Mouse (Mus musculus): ENCODE results near the gene Bcs1l.
A peak's percentile ranks its signal among the peaks of the same experiment; 100 is the strongest.

Gene Bcs1l

GRCm38 (mm10) chr1:74587773-74588445 lies at the start of gene Bcs1l, which contains the start of gene Zfp142:
Gene Bcs1l (plus strand): TSS chr1:74588289.
Gene Zfp142 (minus strand): TSS chr1:74588246.
- DNase-seq (ENCODE audit: low read depth, low spot score) = peak; percentile 99

- no peak for DNase-seq (ENCODE audit: low read depth, low spot score)
Observed at GRCm38 (mm10) chr1:74538650-74539049, 49.4 kb upstream of the Bcs1l start.

DNA sequence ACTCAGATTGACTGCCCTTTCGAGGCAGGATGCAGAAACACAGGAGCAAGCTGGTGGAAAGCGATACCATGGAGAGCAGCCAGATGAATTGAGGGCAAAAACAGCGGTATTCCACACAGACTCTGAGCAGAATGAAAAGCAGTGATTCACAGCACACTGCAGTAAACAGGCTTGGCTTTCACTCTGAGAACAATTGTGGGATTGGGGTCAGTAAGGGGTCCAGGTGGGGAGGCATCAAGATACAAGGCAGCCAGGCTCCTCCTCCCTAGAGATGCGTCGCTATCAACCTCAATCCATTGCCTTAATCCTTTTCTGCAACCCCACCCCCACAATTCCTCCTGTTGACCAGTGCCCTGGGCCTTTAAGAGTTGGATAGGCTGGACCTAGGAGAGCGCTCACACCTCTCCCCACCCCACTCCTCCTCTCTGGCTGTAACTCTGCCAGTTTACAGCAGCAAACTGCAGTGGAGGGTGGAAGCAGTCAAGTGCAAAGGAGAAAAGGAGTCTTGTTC lies 45.6 kb upstream of the Bcs1l start, which contains the start of gene Plcd4:
Plcd4 (plus strand) TSS at position 438 of the 511 bp plus-strand sequence.
- DNase-seq (ENCODE audit: low read depth, low spot score) = peak; percentile 14

DNA sequence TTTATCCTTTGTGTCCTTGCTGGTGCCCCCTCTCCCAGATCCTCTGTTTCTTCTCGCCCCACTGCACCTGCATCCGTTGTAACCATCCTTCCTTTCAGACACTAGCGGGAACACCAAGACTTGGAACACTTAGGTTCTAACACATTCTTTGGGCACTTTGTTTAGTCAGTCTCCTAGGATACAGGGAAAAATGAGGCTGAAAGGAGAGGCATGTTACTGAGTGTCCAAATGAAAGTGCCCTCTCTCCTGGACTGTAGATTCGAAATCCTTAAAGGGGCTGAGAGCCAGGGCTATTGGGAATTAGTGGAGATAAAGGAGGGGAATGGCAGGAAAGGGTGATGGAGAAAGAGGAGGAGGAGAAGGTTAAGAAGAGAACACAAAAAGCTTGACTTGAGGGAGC lies 43.9 kb upstream of the Bcs1l start, which contains the start of gene Usp37:
Usp37 (minus strand) TSS at position 101 of the 400 bp plus-strand sequence.
- no peak for DNase-seq (ENCODE audit: low read depth, low spot score)

DNA sequence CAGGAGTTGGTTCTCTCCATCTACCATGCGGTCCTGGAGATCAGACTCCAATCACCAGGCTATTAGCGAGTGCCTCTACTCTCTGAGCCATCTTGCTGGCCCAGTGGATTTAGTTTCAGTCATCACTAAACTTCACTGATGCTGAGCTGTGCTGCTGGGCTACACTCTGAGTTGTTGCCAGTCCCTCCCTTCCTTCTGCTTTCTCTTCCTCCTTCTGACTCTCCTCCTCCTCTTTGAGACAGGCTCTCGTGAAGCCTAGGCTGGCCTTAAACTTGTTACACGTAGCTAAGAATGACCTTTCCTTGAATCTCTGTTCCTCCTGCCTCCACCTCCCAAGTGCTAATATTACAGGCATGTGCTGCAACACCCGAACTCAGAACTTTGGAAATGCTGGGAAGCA lies 29.0 kb upstream of the Bcs1l start:
- no peak for DNase-seq (ENCODE audit: low read depth, low spot score)

DNA sequence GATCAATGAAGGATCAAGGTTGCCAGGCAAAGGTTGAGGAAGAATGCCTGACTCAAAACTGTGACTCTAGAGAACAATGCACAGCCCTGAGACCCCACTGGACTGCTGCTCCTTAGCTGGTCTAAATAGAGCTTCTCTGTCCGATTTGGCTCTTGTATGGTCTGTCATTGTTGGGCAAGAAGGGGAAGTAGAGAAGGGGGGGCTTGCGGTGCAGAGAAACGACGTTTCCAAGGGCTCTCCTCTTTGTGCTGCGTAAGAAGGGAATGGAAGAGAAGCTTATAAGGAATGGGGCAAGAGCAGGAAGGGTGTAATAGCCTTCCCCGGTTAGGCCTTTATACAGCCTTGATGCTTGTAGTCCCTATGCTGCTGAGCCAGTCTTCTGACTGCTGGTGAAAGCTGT lies 22.3 kb upstream of the Bcs1l start:
- no peak for DNase-seq (ENCODE audit: low read depth, low spot score)

DNA sequence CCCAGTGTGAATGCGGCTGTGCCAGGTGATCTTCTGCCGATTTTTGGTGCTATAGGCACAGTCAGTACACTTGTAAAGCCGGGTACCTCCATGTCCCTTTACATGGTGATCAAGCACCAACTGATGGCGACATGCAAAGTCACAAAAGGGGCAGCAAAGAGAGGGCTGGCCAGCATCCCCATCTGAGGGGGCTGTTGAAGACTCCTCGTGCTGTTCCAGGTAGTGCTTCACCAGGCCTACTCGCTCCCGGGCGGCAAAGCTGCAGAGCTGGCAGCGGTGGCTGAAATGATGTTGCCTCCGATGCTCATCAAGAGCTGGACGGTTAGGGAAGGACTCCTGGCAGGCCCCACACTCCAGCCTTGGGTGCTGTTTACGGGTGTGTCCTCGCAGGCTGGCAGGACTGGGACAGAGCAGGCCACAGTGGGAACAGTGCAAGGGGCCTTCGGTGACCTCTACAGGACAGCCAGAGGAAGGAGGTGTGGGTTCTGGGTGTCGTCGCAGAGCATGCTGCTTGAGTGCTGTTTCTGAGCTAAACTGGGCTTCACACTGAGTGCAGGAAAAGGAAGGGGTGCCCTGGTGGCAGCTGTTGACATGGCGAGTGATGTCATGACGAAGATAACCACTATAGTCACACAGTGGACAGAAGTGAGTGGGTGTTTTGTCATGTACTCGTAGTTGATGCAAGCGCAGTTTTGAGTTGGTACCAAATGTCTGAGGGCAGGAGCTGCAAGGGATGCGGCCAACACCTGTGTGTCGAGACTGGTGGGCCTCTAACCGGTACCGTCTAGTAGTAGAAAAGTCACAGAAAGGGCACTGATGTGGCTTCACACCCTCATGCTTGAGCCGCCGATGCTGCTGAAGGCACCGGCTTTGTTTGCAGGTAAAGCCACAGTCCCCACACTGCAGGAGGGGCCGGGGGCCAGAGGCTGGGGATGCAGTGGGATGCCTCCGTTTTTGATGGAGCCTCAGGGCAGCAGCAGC lies 18.1 kb upstream of the Bcs1l start:
- DNase-seq (ENCODE audit: low read depth, low spot score) = no peak

- DNase-seq (ENCODE audit: low read depth, low spot score) = no peak
Observed at GRCm38 (mm10) chr1:74582621-74583020, 5.5 kb upstream of the Bcs1l start.

GRCm38 (mm10) chr1:74584616-74585398 lies 3.3 kb upstream of the Bcs1l start:
- no peak for DNase-seq (ENCODE audit: low read depth, low spot score)

- DNase-seq (ENCODE audit: low read depth, low spot score) = no peak
Observed at GRCm38 (mm10) chr1:74587233-74587772, 786 bp upstream of the Bcs1l start.

DNA sequence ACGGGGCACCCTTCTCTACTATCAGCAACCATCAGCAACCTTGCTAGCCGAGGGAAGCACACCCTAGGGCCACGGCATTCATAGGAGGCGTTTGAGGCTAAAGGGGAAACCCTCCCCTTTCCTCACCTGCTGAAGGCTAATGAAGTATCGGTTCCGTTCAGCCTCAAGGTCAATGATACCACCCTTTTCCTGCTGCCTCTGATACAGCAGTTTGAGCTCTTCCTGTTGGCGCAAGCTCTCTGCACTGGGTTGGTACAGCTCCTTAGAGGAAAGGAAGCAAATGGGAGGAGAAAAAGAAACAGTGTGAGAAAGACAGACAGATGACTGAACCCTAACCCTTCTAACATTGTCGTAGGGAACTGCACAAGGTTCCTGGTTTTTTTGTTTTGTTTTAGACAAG lies 6.3 kb downstream of the Bcs1l start:
- no peak for DNase-seq (ENCODE audit: low read depth, low spot score)

DNA sequence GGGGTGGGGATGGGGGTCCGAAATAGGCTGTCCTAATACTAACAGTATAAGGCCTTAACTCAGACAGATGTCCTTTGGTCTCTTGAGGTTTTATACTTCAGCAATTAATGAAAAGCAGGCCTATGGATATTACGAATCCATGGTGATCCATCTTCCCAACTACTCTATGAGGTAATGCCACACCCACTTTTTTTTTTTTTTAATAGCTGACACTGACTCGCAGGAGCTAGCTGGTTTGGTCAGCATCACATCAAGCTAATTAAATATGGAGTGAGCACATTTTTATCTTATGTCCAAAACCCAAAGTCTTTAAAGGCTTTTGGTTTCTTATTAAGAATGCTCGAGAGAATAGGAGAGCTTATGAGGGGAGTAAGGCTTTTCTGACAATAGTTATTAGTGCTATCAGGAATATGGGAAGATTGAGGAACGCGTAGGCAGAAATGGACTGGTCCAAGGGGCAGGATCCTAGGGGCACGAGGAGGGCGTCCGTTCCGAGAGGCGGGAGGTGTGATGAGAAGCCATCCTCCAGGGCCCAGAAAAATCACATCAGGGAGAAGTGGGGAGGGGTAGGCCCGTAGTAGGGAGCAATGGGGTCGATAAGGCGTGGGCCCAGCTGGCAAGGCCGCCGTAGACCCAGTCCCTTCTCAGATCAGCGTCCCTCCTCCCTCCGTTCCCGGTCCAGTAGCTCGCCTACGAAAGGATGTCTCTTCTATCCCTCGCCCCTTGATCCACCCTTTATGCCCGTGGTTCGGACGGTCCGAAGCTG lies 12.6 kb downstream of the Bcs1l start:
- no peak for DNase-seq (ENCODE audit: low read depth, low spot score)

GRCm38 (mm10) chr1:74601267-74601962 lies 13.3 kb downstream of the Bcs1l start, which contains the start of the genes Rnf25 and Stk36:
Gene Rnf25 (minus strand): TSS chr1:74601397.
Gene Stk36 (plus strand): TSS chr1:74601445.
- DNase-seq (ENCODE audit: low read depth, low spot score) = peak; percentile 82

- DNase-seq (ENCODE audit: low read depth, low spot score) = no peak
Observed at GRCm38 (mm10) chr1:74624183-74624582, 36.1 kb downstream of the Bcs1l start.

DNA sequence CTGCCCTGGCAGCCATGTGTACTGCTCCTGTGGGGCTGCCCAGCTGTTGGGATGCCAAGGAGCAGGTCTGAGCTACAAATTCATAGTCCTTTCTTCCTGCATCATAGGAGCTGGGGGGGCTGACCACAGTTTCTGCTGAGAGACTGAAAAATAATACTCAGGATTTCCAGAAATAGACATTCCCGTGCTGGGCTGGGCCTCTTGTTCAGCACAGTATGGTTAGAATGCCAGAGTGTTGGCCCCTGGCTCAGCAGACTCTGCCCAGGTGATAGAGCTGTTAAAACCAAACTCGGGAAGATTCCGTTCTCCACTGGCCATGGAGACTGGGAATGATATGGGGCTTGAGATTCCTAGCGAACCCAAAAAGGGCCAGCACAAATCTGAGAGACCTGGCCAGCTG lies 38.0 kb downstream of the Bcs1l start:
- DNase-seq (ENCODE audit: low read depth, low spot score) = no peak

- no peak for DNase-seq (ENCODE audit: low read depth, low spot score)
Observed at GRCm38 (mm10) chr1:74628001-74628400, 39.9 kb downstream of the Bcs1l start.

DNA sequence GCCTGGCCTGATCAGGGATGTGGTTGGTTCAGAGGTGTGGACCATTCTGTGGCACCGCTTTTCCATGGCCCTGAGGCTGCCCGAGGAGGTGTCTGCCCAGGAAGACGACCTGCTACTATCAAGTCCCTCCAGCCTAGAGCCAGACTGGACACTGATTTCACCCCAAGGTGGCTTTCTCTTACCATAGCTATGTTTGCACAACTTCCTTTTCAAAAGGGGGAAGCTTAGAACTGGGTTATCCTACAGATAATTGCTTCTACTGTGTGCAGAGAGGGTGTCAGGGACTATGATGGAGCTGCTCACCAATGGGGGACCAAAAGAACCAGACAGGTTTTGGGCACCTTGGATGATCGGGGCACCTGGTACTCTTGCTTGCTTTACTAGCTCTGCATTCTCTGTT lies 44.6 kb downstream of the Bcs1l start:
- DNase-seq (ENCODE audit: low read depth, low spot score) = no peak

All from forelimb bud, embryonic 11.5 days (tissue).